Comparison of ENCODE assay signal across 30 mouse cellular contexts in the genomic region with DNA sequence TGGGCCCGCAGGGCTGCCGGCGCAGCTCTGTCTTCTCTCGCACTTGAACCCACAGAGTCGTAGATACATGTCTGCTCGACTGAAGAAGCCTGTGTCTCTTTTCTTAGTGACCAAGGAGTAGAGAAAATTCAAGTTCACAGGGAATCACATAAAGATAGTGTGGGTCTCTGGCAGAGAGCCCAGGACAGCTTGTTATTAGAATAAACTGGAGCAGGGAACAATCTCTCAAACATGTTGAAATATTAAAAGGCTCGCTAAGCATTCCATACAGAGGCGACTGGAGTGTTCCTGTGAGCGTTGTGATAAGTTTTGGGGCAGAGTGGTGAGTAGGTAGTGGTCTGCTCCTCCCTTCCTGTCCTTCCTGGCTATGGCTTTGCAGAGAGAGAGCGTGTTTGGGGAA.
DNase-seq lines count a peak whose midpoint lies in the region; ATAC-seq and TF ChIP-seq lines count a peak whose summit lies in the region.
"Had no signal": no experiment of that assay in that cellular context is flagged by ENCODE, and none has a peak within 500 bp of the region (broad histone marks: within the 10 kb centered on the region; RNA-seq: fewer than 3 reads in every experiment).

No protein-coding gene starts in this region.

- H3K9ac ChIP-seq in kidney, postnatal 0 days (ENCODE audit: low read depth, low read length): no peak overlapping the region
- no peak overlapping the region for H3K9ac ChIP-seq in lung, embryonic 16.5 days (ENCODE audit: low read length)
- H3K9ac ChIP-seq: embryonic facial prominence, embryonic 12.5 days; forebrain, embryonic 15.5 days; intestine, embryonic 15.5 days; liver, embryonic 14.5 days; midbrain, embryonic 15.5 days; neural tube, embryonic 15.5 days had no signal

- no peaks in the 10 kb centered on the region for H3K4me1 ChIP-seq in kidney, postnatal 0 days (replicated peaks; ENCODE audit: insufficient read depth, low read length)
- H3K4me1 ChIP-seq in lung, embryonic 16.5 days (replicated peaks; ENCODE audit: control insufficient read depth, insufficient read depth, low read length): no peaks in the 10 kb centered on the region
- H3K4me1 ChIP-seq: embryonic facial prominence, embryonic 12.5 days; hindbrain, embryonic 10.5 days; intestine, embryonic 15.5 days; midbrain, embryonic 15.5 days; neural tube, embryonic 15.5 days had no signal

- H3K27ac ChIP-seq in kidney, postnatal 0 days: no peak overlapping the region
- H3K27ac ChIP-seq in lung, embryonic 16.5 days (ENCODE audit: low read length): no peak overlapping the region
- H3K27ac ChIP-seq: embryonic facial prominence, embryonic 12.5 days; forebrain, embryonic 10.5 days; forebrain, embryonic 15.5 days; heart, adult 2 months; hindbrain, embryonic 10.5 days; intestine, embryonic 15.5 days; liver, embryonic 14.5 days; midbrain, embryonic 15.5 days; neural tube, embryonic 15.5 days had no signal

- DNase-seq in heart, adult 11 months: peak; percentile 90
- DNase-seq in heart, postnatal 4 days: no peak
- DNase-seq in kidney, postnatal 0 days (ENCODE audit: low spot score): peak; percentile 10
- no peak for DNase-seq in kidney, postnatal 4 days
- no peak for DNase-seq in lung, adult 18-20 months
- no peak for DNase-seq in gastrocnemius, postnatal 4 days (ENCODE audit: low spot score in 2 of 2)
- DNase-seq: cerebellum, adult 11 months; cerebellum, adult 9-11 months; embryo, embryonic 11 days; gastrocnemius, postnatal 25 days; heart, adult 2 months; kidney, adult 9 months; liver; lung, postnatal 10 days; retina, postnatal 1 day; right cerebral cortex, postnatal 14 days; thymus, postnatal 14 days had no signal

- H3K36me3 ChIP-seq in kidney, postnatal 0 days (ENCODE audit: insufficient read depth, low read length): no peaks in the 10 kb centered on the region
- H3K36me3 ChIP-seq in lung, embryonic 16.5 days (ENCODE audit: control insufficient read depth, insufficient read depth, low read length): no peaks in the 10 kb centered on the region
- H3K36me3 ChIP-seq: G1E; intestine, embryonic 15.5 days had no signal

- H3K4me2 ChIP-seq in kidney, postnatal 0 days (ENCODE audit: low read length): no peak overlapping the region
- no peak overlapping the region for H3K4me2 ChIP-seq in lung, embryonic 16.5 days (ENCODE audit: low read depth, low read length)
- H3K4me2 ChIP-seq: embryonic facial prominence, embryonic 12.5 days; forebrain, embryonic 15.5 days; intestine, embryonic 15.5 days; midbrain, embryonic 15.5 days; neural tube, embryonic 15.5 days had no signal

- no peak for TF ChIP-seq CTCF in kidney, postnatal 0 days (IDR thresholded peaks at IDR 0.05; ENCODE audit: low read depth)

- H3K27me3 ChIP-seq in kidney, postnatal 0 days (ENCODE audit: insufficient read depth, low read length): no peaks in the 10 kb centered on the region
- no peaks in the 10 kb centered on the region for H3K27me3 ChIP-seq in lung, embryonic 16.5 days (ENCODE audit: control insufficient read depth, insufficient read depth, low read depth, low read length)
- H3K27me3 ChIP-seq: CH12.LX; embryonic facial prominence, embryonic 12.5 days; forebrain, embryonic 15.5 days; intestine, embryonic 15.5 days; midbrain, embryonic 15.5 days; neural tube, embryonic 15.5 days; Patski had no signal

- WGBS in kidney, postnatal 0 days: 83% methylated on average over 10 of the region's 10 CpGs
- WGBS in lung, embryonic 16.5 days: 67% methylated on average over 10 of the region's 10 CpGs

- H3K9me3 ChIP-seq in kidney, postnatal 0 days (replicated peaks; ENCODE audit: low read length): no peaks in the 10 kb centered on the region
- no peaks in the 10 kb centered on the region; the same call in 1 of the 2 replicates for H3K9me3 ChIP-seq in lung, embryonic 16.5 days (ENCODE audit: control insufficient read depth, low read length)
- H3K9me3 ChIP-seq: embryonic facial prominence, embryonic 12.5 days; forebrain, embryonic 10.5 days; forebrain, embryonic 15.5 days; hindbrain, embryonic 10.5 days; intestine, embryonic 15.5 days; midbrain, embryonic 15.5 days; neural tube, embryonic 15.5 days had no signal

- no peak overlapping the region for H3K4me3 ChIP-seq in kidney, postnatal 0 days (replicated peaks; ENCODE audit: low read depth, low read length)
- no peak overlapping the region for H3K4me3 ChIP-seq in lung, embryonic 16.5 days (ENCODE audit: low read length)
- H3K4me3 ChIP-seq: embryonic facial prominence, embryonic 12.5 days; forebrain, embryonic 10.5 days; forebrain, embryonic 15.5 days; heart, adult 2 months; hindbrain, embryonic 10.5 days; intestine, embryonic 15.5 days; midbrain, embryonic 15.5 days; neural tube, embryonic 15.5 days had no signal

- no peak for ATAC-seq in kidney, postnatal 0 days (replicated peaks; ENCODE audit: low FRiP score, low read depth)
- ATAC-seq in lung, embryonic 16.5 days (ENCODE audit: low read depth): peak; percentile 54; the same call in 1 of the 2 replicates
- ATAC-seq: forebrain, embryonic 15.5 days; hindbrain, embryonic 16.5 days; intestine, embryonic 15.5 days; midbrain, embryonic 15.5 days; Patski had no signal

Comparison
In these comparisons a context has a peak if more than half of its experiments do, and no peak if none do; other contexts are left out.
1. DNase-seq: peak in heart, adult 11 months (single experiment) and kidney, postnatal 0 days (single experiment); none in heart, postnatal 4 days (single experiment), kidney, postnatal 4 days (0 of 2), lung, adult 18-20 months (0 of 2) and gastrocnemius, postnatal 4 days (0 of 2).